Mouse (Mus musculus) cortical plate, adult 2 months (tissue): Measurements from ENCODE around the gene Fcnb.

Experiments
- CTCF ChIP-seq: fragments of 200-500 bp; IDR thresholded peaks from 2 replicates; pipeline ENCODE4 v1.5.1; 2011; ENCODE audit warnings: mild to moderate bottlenecking, control low read depth, low read length; ENCODE audit not compliant: insufficient read depth; ENCODE audit errors: extremely low read depth
- POLR2A ChIP-seq: fragments of 200-500 bp; IDR thresholded peaks from 2 replicates; pipeline ENCODE4 v1.6.1; 2011; ENCODE audit warnings: mild to moderate bottlenecking, low read length, control low read depth; ENCODE audit not compliant: insufficient read depth; ENCODE audit errors: extremely low read depth

DNA sequence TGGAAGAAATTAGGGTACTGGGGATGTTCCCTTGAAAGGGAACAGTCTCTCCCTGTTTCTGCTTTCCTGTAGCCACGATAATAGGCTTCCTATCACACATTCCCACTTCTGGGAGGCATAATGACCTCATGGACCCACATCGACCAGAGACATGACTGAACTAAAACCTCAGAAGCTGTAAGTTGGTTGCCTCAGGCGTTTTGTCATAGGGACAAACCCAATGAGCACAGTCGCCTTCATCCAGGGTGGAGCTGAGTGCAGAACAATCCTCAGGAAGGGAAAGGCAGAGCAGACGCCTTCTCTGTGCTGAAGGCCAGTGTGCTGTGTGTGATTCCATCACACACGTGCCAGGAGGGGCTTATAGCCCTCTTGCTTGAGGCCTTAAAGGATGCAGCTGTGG, 38.4 kb downstream of the Fcnb start:
- TF ChIP-seq CTCF (no peak), POLR2A (no peak)
